ENCODE assay signal across 22 mouse cellular contexts in genomic region chr5:14224509-14224908, GRCm38 (mm10).
DNase-seq lines count a peak whose midpoint lies in the region; ATAC-seq and TF ChIP-seq lines count a peak whose summit lies in the region.
"Had no signal": no experiment of that assay in that cellular context is flagged by ENCODE, and none has a peak within 500 bp of the region (broad histone marks: within the 10 kb centered on the region; RNA-seq: fewer than 3 reads in every experiment).

No protein-coding gene starts in this region.

- no peak overlapping the region for H3K27ac ChIP-seq in lung, embryonic 14.5 days (ENCODE audit: low read depth)
- H3K27ac ChIP-seq in ES-E14 (ENCODE audit: insufficient read depth, low read depth, low read length, poor library complexity, severe bottlenecking) = no peak overlapping the region
- H3K27ac ChIP-seq: embryonic facial prominence, embryonic 15.5 days; forebrain, embryonic 10.5 days; forebrain, embryonic 15.5 days; heart, embryonic 10.5 days; hindbrain, embryonic 12.5 days had no signal

- DNase-seq in lung, embryonic 14.5 days = no peak
- DNase-seq in lung, postnatal 14 days = no peak
- DNase-seq in ES-E14 (ENCODE audit: low read depth, low spot score) = peak; percentile 3
- DNase-seq in R1 (ENCODE audit: low read depth, low spot score) = peak; percentile 10
- DNase-seq: adrenal gland, adult 8-10 months; cerebellum, adult 8-10 months; cerebellum, postnatal 14 days; embryo, embryonic 11 days; gastrocnemius, postnatal 10 days; heart, adult 18-20 months; heart, postnatal 10 days; heart, postnatal 4 days had no signal

- no peak overlapping the region for H3K4me3 ChIP-seq in lung, embryonic 14.5 days (ENCODE audit: low read depth, low read length)
- H3K4me3 ChIP-seq in ES-E14 (ENCODE audit: insufficient read depth in 1 of 2, low read depth in 1 of 2, low read length in 2 of 2, poor library complexity in 1 of 2, severe bottlenecking in 1 of 2) = no peak overlapping the region
- H3K4me3 ChIP-seq: embryonic facial prominence, embryonic 15.5 days; erythroblast, embryonic 14.5 days; forebrain, embryonic 10.5 days; forebrain, embryonic 15.5 days; heart, embryonic 10.5 days; hindbrain, embryonic 12.5 days had no signal

- no peak for ATAC-seq in lung, embryonic 14.5 days (ENCODE audit: insufficient read depth)
- ATAC-seq in megakaryocyte-erythroid progenitor cell, adult 5-6 weeks (replicated peaks; ENCODE audit: low FRiP score, low TSS enrichment, poor library complexity, severe bottlenecking) = no peak
- no peak for ATAC-seq in megakaryocyte, adult 5-6 weeks (ENCODE audit: poor library complexity, severe bottlenecking)
- ATAC-seq: forebrain, embryonic 15.5 days; hindbrain, embryonic 16.5 days; inflammation-experienced regulatory T-cells, adult 6 months had no signal

- 90% methylated on average over 6 of the region's 6 CpGs for WGBS in lung, embryonic 14.5 days

- no peaks in the 10 kb centered on the region for H3K27me3 ChIP-seq in lung, embryonic 14.5 days (ENCODE audit: insufficient read depth, low read length)
- H3K27me3 ChIP-seq: embryonic facial prominence, embryonic 15.5 days; forebrain, embryonic 15.5 days; hindbrain, embryonic 12.5 days had no signal

- no peak overlapping the region for H3K4me2 ChIP-seq in lung, embryonic 14.5 days
- H3K4me2 ChIP-seq: embryonic facial prominence, embryonic 15.5 days; forebrain, embryonic 15.5 days; hindbrain, embryonic 12.5 days had no signal

- in situ Hi-C loops in ES-E14 (cut with MboI; ENCODE audit: low sequenced_read_pairs in 2 of 2, unreplicated experiment in 2 of 2) = no loop called here

- 0 out of 2 replicates have a peak, but pooled peaks have one; percentile 11 for TF ChIP-seq CTCF in lung, embryonic 14.5 days (IDR thresholded peaks at IDR 0.05; ENCODE audit: low read depth)

- no peaks in the 10 kb centered on the region for H3K36me3 ChIP-seq in lung, embryonic 14.5 days (ENCODE audit: insufficient read depth)
- no peaks in the 10 kb centered on the region for H3K36me3 ChIP-seq in ES-E14 (ENCODE audit: control insufficient read depth, insufficient read depth, low read length, poor library complexity, severe bottlenecking)
- H3K36me3 ChIP-seq: embryonic facial prominence, embryonic 15.5 days; forebrain, embryonic 10.5 days; forebrain, embryonic 15.5 days; heart, embryonic 10.5 days; hindbrain, embryonic 12.5 days had no signal

- no peaks in the 10 kb centered on the region for H3K4me1 ChIP-seq in lung, embryonic 14.5 days (ENCODE audit: insufficient read depth)
- H3K4me1 ChIP-seq in ES-E14 (ENCODE audit: control insufficient read depth in 2 of 2, insufficient read depth in 2 of 2, low read length in 2 of 2, poor library complexity in 1 of 2) = no peaks in the 10 kb centered on the region
- H3K4me1 ChIP-seq: embryonic facial prominence, embryonic 15.5 days; forebrain, embryonic 10.5 days; forebrain, embryonic 15.5 days; heart, embryonic 10.5 days; hindbrain, embryonic 12.5 days had no signal

- no peak overlapping the region for H3K9ac ChIP-seq in lung, embryonic 14.5 days
- H3K9ac ChIP-seq in ES-E14 (ENCODE audit: insufficient read depth, low read depth, low read length, poor library complexity, severe bottlenecking) = no peak overlapping the region
- H3K9ac ChIP-seq: embryonic facial prominence, embryonic 15.5 days; forebrain, embryonic 15.5 days; hindbrain, embryonic 12.5 days had no signal

- no peaks in the 10 kb centered on the region for H3K9me3 ChIP-seq in lung, embryonic 14.5 days (ENCODE audit: low read depth, low read length)
- H3K9me3 ChIP-seq in ES-E14 (ENCODE audit: control insufficient read depth, insufficient read depth, low read depth, low read length) = no peaks in the 10 kb centered on the region
- H3K9me3 ChIP-seq: embryonic facial prominence, embryonic 15.5 days; forebrain, embryonic 10.5 days; forebrain, embryonic 15.5 days; heart, embryonic 10.5 days; hindbrain, embryonic 12.5 days had no signal

TF ChIP-seq in ES-E14, 5 proteins besides CTCF, POLR2A, EP300 and RAD21:
- TF ChIP-seq ZC3H11A (IDR thresholded peaks at IDR 0.05; ENCODE audit: borderline replicate concordance, low read depth, low read length) = no peak
- no peak for TF ChIP-seq HCFC1 (IDR thresholded peaks at IDR 0.05; ENCODE audit: borderline replicate concordance, insufficient read depth, low read length)
- no peak for TF ChIP-seq MAFK (IDR thresholded peaks at IDR 0.05; ENCODE audit: insufficient read depth, low read depth, low read length)
- TF ChIP-seq CHD2 (IDR thresholded peaks at IDR 0.05; ENCODE audit: low read depth, low read length) = no peak

Comparison
In these comparisons a context has a peak if more than half of its experiments do, and no peak if none do; other contexts are left out.
1. DNase-seq: peak in ES-E14 (single experiment) and R1 (single experiment); none in lung, embryonic 14.5 days (single experiment) and lung, postnatal 14 days (single experiment).